Mouse (Mus musculus) small intestine, adult 2 months (tissue): ENCODE measurements at regions not wholly inside any gene's neighbourhood (a gene's known extent, or its start where the extent isn't known, plus 50 kb on each side); places are given as distances from the start of the nearest gene placed in this dataset.
"Not testable (repeated sequence)": the region's sequence is repeated elsewhere in the genome, so short reads cannot be mapped to it uniquely, and the experiment has no call there.

Experiments
- H3K27ac ChIP-seq: fragments of 200-500 bp; 2 replicates; pipeline ENCODE4 v1.5.1; 2012; ENCODE audit warnings: low read depth, low read length, control low read depth, inconsistent platforms; ENCODE audit not compliant: insufficient read depth
- H3K27me3 ChIP-seq: fragments of 200-500 bp; 2 replicates; pipeline ENCODE4 v1.6.1; 2012; ENCODE audit warnings: mild to moderate bottlenecking, moderate library complexity, low read length, inconsistent platforms; ENCODE audit not compliant: control insufficient read depth, insufficient read depth
- H3K36me3 ChIP-seq: fragments of 200-500 bp; 2 replicates; pipeline ENCODE4 v1.6.1; 2012; ENCODE audit warnings: mild to moderate bottlenecking, low read length, control low read depth, inconsistent platforms; ENCODE audit not compliant: control insufficient read depth, insufficient read depth
- H3K4me1 ChIP-seq: fragments of 200-500 bp; 2 replicates; pipeline ENCODE4 v1.6.1; 2012; ENCODE audit warnings: low read length, inconsistent platforms, mixed read lengths; ENCODE audit not compliant: control insufficient read depth, insufficient read depth, insufficient read length
- H3K4me3 ChIP-seq: fragments of 200-500 bp; 2 replicates; pipeline ENCODE4 v1.5.1; 2012; ENCODE audit warnings: low read depth, mild to moderate bottlenecking, control low read depth, inconsistent platforms, low read length, moderate library complexity
- CTCF ChIP-seq: fragments of 200-500 bp; IDR thresholded peaks from 2 replicates; pipeline ENCODE4 v1.5.1; 2012; ENCODE audit warnings: low read depth, mild to moderate bottlenecking, control low read depth, inconsistent platforms, low read length, moderate library complexity, mixed read lengths; ENCODE audit not compliant: insufficient replicate concordance, insufficient read length; ENCODE audit errors: extremely low read depth
- POLR2A ChIP-seq: fragments of 200-500 bp; IDR thresholded peaks from 2 replicates; pipeline ENCODE4 v1.6.1; 2012; ENCODE audit warnings: low read depth, mild to moderate bottlenecking, control low read depth, inconsistent platforms, low read length, moderate library complexity
- WGBS: fragments of 180-500 bp; shearing (Covaris S2); methylation state at CpG from one replicate; pipeline ENCODE4 v1.1.7; 2018; 5-methylcytosine and 5-hydroxymethylcytosine counted together

DNA sequence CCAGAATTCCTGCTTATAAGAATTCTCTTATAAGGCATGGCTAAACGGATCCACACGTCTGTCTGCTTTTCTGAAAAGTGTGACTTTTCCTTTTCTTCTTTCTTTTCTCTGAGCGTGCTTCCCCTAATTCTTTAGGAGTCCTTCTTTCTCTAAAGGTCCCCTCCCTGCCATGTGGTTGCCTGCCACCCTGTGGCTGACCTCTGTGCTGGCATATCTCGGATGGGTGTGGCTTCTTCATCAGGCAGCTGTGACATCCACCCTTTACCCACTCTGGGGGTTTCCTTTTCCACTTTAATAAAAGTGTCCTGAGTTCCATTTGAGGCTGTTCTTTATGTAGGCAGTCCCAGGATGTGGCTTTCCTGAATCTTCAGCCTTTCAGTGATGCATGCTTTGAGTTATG, 280.7 kb downstream of the Diras2 start:
- H3K4me3 ChIP-seq, result no peak overlapping the region
- peak; percentile 24; the same call in 1 of the 2 replicates for TF ChIP-seq CTCF
- TF ChIP-seq POLR2A, result no peak
- no peaks in the 10 kb centered on the region for H3K4me1 ChIP-seq
- WGBS, result 34% methylated on average over 4 of the region's 4 CpGs
- H3K36me3 ChIP-seq, result no peaks in the 10 kb centered on the region
- H3K27ac ChIP-seq, result no peak overlapping the region
- no peaks in the 10 kb centered on the region for H3K27me3 ChIP-seq

DNA sequence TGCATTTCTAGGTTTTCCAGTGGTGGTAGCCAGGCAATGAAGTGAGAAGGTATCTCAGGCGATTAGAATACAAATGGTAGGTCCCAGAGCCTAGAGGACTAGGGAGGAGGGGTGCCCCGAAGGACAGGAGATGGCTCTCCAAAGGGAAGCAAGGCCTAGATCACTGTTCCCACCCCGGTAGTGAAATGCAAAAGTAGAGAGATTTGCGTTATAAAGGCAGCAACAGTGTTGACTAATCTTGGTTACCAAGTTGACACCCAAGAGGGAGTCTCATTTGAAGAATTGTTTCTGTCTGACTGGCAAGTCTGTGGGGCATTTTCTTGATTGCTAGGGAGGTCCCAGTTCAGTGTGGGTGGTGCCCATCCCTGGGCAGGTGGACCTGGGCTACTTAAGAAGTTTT, 278.8 kb downstream of the Diras2 start:
- Histone ChIP-seq H3K4me3 (no peak overlapping the region), H3K27me3 (no peaks in the 10 kb centered on the region; the same call in 1 of the 2 replicates), H3K4me1 (no peaks in the 10 kb centered on the region), H3K36me3 (no peaks in the 10 kb centered on the region), H3K27ac (no peak overlapping the region)
- TF ChIP-seq CTCF, result no peak
- TF ChIP-seq POLR2A, result no peak
- 66% methylated on average over 4 of the region's 4 CpGs for WGBS

DNA sequence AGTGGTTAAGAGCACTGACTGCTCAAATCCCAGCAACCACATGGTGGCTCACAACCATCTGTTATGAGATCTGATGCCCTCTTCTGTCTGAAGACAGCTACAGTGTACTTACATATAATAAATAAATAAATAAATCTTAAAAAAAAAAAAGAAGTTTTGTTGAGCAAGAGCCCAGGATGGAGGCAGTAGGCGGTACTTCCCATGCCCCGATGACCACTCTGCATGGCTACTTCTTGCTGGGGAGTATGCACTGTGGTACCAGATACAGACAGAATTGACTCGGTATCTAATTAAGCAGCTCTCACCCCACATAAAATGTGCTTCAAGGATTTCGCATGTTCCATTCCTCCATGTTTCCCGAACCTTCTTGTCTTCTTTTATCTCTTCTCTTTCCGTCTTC, 278.4 kb downstream of the Diras2 start:
- not testable (repeated sequence) for H3K4me3 ChIP-seq, H3K27ac ChIP-seq, H3K27me3 ChIP-seq, H3K36me3 ChIP-seq, H3K4me1 ChIP-seq
- WGBS, result 28% methylated on average over 6 of the region's 6 CpGs

DNA sequence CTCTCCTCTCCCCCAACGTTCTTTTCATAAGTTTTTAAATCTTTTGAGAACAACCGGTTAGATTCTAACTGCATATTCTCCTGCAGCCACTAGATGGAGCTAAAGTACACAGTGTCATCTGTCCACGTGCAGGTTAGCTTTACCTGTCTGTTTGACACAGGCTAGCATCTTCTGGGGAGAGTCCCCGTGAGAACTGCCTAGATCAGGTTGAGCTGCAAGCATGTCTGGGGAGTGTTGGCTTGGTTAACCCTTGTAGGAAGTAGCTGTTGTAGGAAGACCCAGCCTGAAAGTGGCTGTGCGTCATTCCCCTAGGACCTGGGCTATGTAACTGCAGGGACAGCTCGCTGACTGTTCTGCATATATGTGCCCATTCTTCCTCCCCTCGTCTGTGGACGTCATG, 277.9 kb downstream of the Diras2 start:
- TF ChIP-seq POLR2A, result no peak
- TF ChIP-seq CTCF, result peak; percentile 57; the same call in 1 of the 2 replicates
- H3K27me3 ChIP-seq, result no peaks in the 10 kb centered on the region; the same call in 1 of the 2 replicates
- WGBS, result 30% methylated on average over 8 of the region's 8 CpGs
- H3K4me3 ChIP-seq, result no peak overlapping the region
- no peaks in the 10 kb centered on the region for H3K36me3 ChIP-seq
- no peaks in the 10 kb centered on the region for H3K4me1 ChIP-seq
- H3K27ac ChIP-seq, result no peak overlapping the region

DNA sequence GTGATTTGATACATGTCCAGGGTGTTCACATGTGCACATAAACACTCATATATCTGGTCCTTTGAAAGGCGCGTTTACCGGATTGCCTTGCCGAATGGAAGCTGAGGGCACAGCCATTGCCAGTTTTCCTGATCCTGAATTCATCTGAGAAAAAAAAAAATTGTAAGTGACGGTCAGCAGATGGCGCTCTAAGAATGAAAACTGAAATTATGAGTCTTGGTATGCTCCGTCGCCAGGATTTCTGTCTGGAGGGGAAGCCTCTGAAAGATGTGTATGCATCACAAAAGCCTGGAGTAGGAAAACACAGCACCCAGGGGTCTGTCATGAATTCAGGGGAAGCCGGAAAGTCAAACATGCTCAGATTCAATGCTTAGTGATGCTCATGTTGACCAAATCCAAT, 276.9 kb downstream of the Diras2 start:
- WGBS, result 10% methylated on average over 9 of the region's 9 CpGs
- TF ChIP-seq POLR2A (no peak), CTCF (peak; percentile 46; the same call in 1 of the 2 replicates)
- Histone ChIP-seq H3K4me3 (no peak overlapping the region), H3K27ac (no peak overlapping the region), H3K4me1 (no peaks in the 10 kb centered on the region), H3K27me3 (no peaks in the 10 kb centered on the region; the same call in 1 of the 2 replicates), H3K36me3 (no peaks in the 10 kb centered on the region)

DNA sequence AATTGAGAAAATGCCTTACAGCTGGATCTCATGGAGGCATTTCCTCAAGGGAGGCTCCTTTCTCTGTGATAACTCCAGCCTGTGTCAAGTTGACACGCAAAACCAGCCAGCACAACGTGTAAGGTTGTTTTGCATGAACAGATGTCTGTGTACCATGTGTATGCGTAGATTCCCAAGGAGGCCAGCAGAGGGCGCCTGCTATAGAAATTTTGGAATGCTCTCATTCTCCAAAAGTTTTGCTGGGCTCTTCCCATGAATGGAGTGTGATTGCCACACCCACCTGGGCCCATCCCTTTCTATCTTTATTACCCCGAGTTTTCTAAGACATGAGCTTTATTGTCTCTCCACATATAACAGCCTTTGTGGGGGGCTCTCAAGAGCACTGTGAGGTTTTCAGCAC, 275.4 kb downstream of the Diras2 start:
- H3K36me3 ChIP-seq, result no peaks in the 10 kb centered on the region
- no peaks in the 10 kb centered on the region for H3K4me1 ChIP-seq
- whole genome bisulfite sequencing, result 67% methylated on average over 5 of the region's 5 CpGs
- H3K27me3 ChIP-seq, result no peaks in the 10 kb centered on the region; the same call in 1 of the 2 replicates
- H3K27ac ChIP-seq, result no peak overlapping the region
- H3K4me3 ChIP-seq, result no peak overlapping the region
- TF ChIP-seq POLR2A (no peak), CTCF (peak; percentile 37; the same call in 1 of the 2 replicates)

DNA sequence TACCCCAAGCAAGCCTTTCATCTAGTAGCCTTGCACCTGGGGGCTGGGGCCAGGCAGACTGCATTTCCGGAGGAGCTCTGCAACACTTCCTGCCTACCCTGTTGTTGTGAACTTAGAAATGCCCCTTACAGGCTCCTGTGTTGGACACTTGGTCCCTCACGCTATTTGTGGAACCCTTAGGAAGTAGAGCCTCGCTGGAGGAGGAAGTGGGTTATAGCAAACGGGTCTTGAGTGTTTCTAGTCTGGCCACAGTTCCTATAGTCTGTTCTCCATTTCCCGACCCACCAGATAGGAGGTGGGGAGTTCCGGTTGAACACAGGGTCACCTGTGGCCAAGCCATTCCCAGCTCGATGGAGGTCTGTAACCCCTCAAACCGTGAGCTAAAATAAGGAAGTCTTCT, 272.7 kb downstream of the Diras2 start:
- TF ChIP-seq CTCF (no peak), POLR2A (no peak)
- Histone ChIP-seq H3K27me3 (no peaks in the 10 kb centered on the region; the same call in 1 of the 2 replicates), H3K27ac (no peak overlapping the region), H3K4me3 (no peak overlapping the region), H3K36me3 (no peaks in the 10 kb centered on the region), H3K4me1 (no peaks in the 10 kb centered on the region)
- WGBS, result 75% methylated on average over 8 of the region's 8 CpGs
